In genomic region chr12:34811673-34812613, GRCm38 (mm10) we compare ENCODE assay signal across 23 mouse cellular contexts.
DNase-seq lines count a peak whose midpoint lies in the region; ATAC-seq and TF ChIP-seq lines count a peak whose summit lies in the region.
"Had no signal": no experiment of that assay in that cellular context is flagged by ENCODE, and none has a peak within 500 bp of the region (broad histone marks: within the 10 kb centered on the region; RNA-seq: fewer than 3 reads in every experiment).

No protein-coding gene starts in this region.

- H3K9ac ChIP-seq in midbrain, embryonic 11.5 days (ENCODE audit: low read length): no peak overlapping the region
- no peak overlapping the region for H3K9ac ChIP-seq in midbrain, embryonic 16.5 days (ENCODE audit: low read depth, low read length)
- H3K9ac ChIP-seq in stomach, postnatal 0 days (ENCODE audit: low read length): no peak overlapping the region
- H3K9ac ChIP-seq in lung, postnatal 0 days (replicated peaks; ENCODE audit: low read depth): no peak overlapping the region
- H3K9ac ChIP-seq: embryonic facial prominence, embryonic 15.5 days; heart, embryonic 12.5 days; hindbrain, embryonic 12.5 days; intestine, embryonic 15.5 days had no signal

- no peak for TF ChIP-seq EP300 in stomach, postnatal 0 days (optimal IDR thresholded peaks at IDR 0.05)
- no peak for TF ChIP-seq EP300 in lung, postnatal 0 days (IDR thresholded peaks at IDR 0.05)

- H3K36me3 ChIP-seq in midbrain, embryonic 11.5 days (ENCODE audit: control insufficient read depth, insufficient read depth, low read length): no peaks in the 10 kb centered on the region
- no peaks in the 10 kb centered on the region for H3K36me3 ChIP-seq in midbrain, embryonic 16.5 days (ENCODE audit: control insufficient read depth, insufficient read depth, low read length)
- H3K36me3 ChIP-seq in stomach, postnatal 0 days (ENCODE audit: control insufficient read depth, insufficient read depth, low read length): no peaks in the 10 kb centered on the region
- H3K36me3 ChIP-seq in lung, postnatal 0 days (ENCODE audit: insufficient read depth, low read length): no peaks in the 10 kb centered on the region
- H3K36me3 ChIP-seq: embryonic facial prominence, embryonic 15.5 days; forebrain, embryonic 10.5 days; heart, embryonic 12.5 days; hindbrain, embryonic 12.5 days; intestine, embryonic 15.5 days had no signal

- H3K27ac ChIP-seq in midbrain, embryonic 11.5 days (ENCODE audit: low read depth, low read length): no peak overlapping the region
- no peak overlapping the region for H3K27ac ChIP-seq in midbrain, embryonic 16.5 days (ENCODE audit: low read length)
- no peak overlapping the region for H3K27ac ChIP-seq in stomach, postnatal 0 days (replicated peaks)
- H3K27ac ChIP-seq in lung, postnatal 0 days (ENCODE audit: low read length): no peak overlapping the region
- H3K27ac ChIP-seq: embryonic facial prominence, embryonic 15.5 days; forebrain, embryonic 10.5 days; heart, adult 2 months; hindbrain, embryonic 12.5 days; hindbrain, postnatal 0 days; intestine, embryonic 15.5 days had no signal

- WGBS in midbrain, embryonic 11.5 days: 77% methylated on average over 10 of the region's 10 CpGs
- 64% methylated on average over 10 of the region's 10 CpGs for WGBS in midbrain, embryonic 16.5 days
- WGBS in stomach, postnatal 0 days: 39% methylated on average over 10 of the region's 10 CpGs
- 29% methylated on average over 10 of the region's 10 CpGs for WGBS in lung, postnatal 0 days

- no peaks in the 10 kb centered on the region for H3K4me1 ChIP-seq in midbrain, embryonic 11.5 days (ENCODE audit: control insufficient read depth, insufficient read depth, low read length)
- H3K4me1 ChIP-seq in midbrain, embryonic 16.5 days (ENCODE audit: control insufficient read depth, insufficient read depth, low read length): no peaks in the 10 kb centered on the region
- no peaks in the 10 kb centered on the region for H3K4me1 ChIP-seq in stomach, postnatal 0 days (replicated peaks; ENCODE audit: control insufficient read depth, insufficient read depth)
- H3K4me1 ChIP-seq in lung, postnatal 0 days (ENCODE audit: insufficient read depth, low read depth, low read length): no peaks in the 10 kb centered on the region
- H3K4me1 ChIP-seq: embryonic facial prominence, embryonic 15.5 days; forebrain, embryonic 10.5 days; heart, embryonic 12.5 days; hindbrain, embryonic 12.5 days; intestine, embryonic 15.5 days had no signal

- H3K4me2 ChIP-seq in midbrain, embryonic 11.5 days: no peak overlapping the region
- H3K4me2 ChIP-seq in midbrain, embryonic 16.5 days (ENCODE audit: low read length): no peak overlapping the region
- no peak overlapping the region for H3K4me2 ChIP-seq in stomach, postnatal 0 days (replicated peaks; ENCODE audit: low read depth)
- no peak overlapping the region for H3K4me2 ChIP-seq in lung, postnatal 0 days (replicated peaks; ENCODE audit: low read depth, low read length)
- H3K4me2 ChIP-seq: embryonic facial prominence, embryonic 15.5 days; heart, embryonic 12.5 days; hindbrain, embryonic 12.5 days; intestine, embryonic 15.5 days had no signal

- no peak for DNase-seq in frontal cortex, adult 2 months (ENCODE audit: extremely low spot score in 1 of 2, low spot score in 1 of 2)
- DNase-seq in midbrain, embryonic 11.5 days (ENCODE audit: low spot score, missing footprints): peak; percentile 51
- DNase-seq in telencephalon, adult 2 months (ENCODE audit: low read depth, low spot score): peak; percentile 33
- DNase-seq in stomach, postnatal 0 days (ENCODE audit: low spot score): no peak
- DNase-seq in lung, postnatal 0 days (ENCODE audit: low spot score): no peak
- DNase-seq: adrenal gland, postnatal 14 days; cerebellum, adult 18-20 months; cerebellum, adult 9-11 months; embryo, embryonic 11 days; gastrocnemius, postnatal 10 days; heart, adult 2 months; heart, postnatal 36 days had no signal

- ATAC-seq in frontal cortex, adult (ENCODE audit: low TSS enrichment): peak; percentile 97
- no peak for ATAC-seq in midbrain, embryonic 11.5 days (ENCODE audit: low FRiP score)
- ATAC-seq in midbrain, embryonic 16.5 days: no peak
- peak; percentile 53 for ATAC-seq in granulocyte monocyte progenitor cell, adult 5-6 weeks (replicated peaks; ENCODE audit: poor library complexity, severe bottlenecking)
- no peak for ATAC-seq in stomach, postnatal 0 days (ENCODE audit: low FRiP score, low TSS enrichment)
- ATAC-seq in lung, postnatal 0 days: no peak
- ATAC-seq: forebrain, embryonic 14.5 days; hindbrain, postnatal 0 days; intestine, embryonic 15.5 days had no signal

- H3K9me3 ChIP-seq in midbrain, embryonic 11.5 days (ENCODE audit: control insufficient read depth, low read length): no peaks in the 10 kb centered on the region
- H3K9me3 ChIP-seq in midbrain, embryonic 16.5 days (replicated peaks; ENCODE audit: control insufficient read depth, low read length, poor library complexity, severe bottlenecking): no peaks in the 10 kb centered on the region
- H3K9me3 ChIP-seq in stomach, postnatal 0 days (ENCODE audit: control insufficient read depth, low read length): no peaks in the 10 kb centered on the region
- no peaks in the 10 kb centered on the region for H3K9me3 ChIP-seq in lung, postnatal 0 days (ENCODE audit: low read length)
- H3K9me3 ChIP-seq: embryonic facial prominence, embryonic 15.5 days; forebrain, embryonic 10.5 days; heart, embryonic 12.5 days; hindbrain, embryonic 12.5 days; intestine, embryonic 15.5 days had no signal

- no peak overlapping the region for H3K4me3 ChIP-seq in midbrain, embryonic 11.5 days (ENCODE audit: low read depth, low read length)
- no peak overlapping the region for H3K4me3 ChIP-seq in midbrain, embryonic 16.5 days (ENCODE audit: low read depth, low read length)
- H3K4me3 ChIP-seq in stomach, postnatal 0 days (ENCODE audit: low read depth, low read length): no peak overlapping the region
- H3K4me3 ChIP-seq in lung, postnatal 0 days (ENCODE audit: low read depth, low read length): no peak overlapping the region
- H3K4me3 ChIP-seq: embryonic facial prominence, embryonic 15.5 days; erythroblast, embryonic 14.5 days; forebrain, embryonic 10.5 days; heart, adult 2 months; heart, embryonic 12.5 days; hindbrain, embryonic 12.5 days; intestine, embryonic 15.5 days had no signal

- H3K27me3 ChIP-seq in midbrain, embryonic 11.5 days (ENCODE audit: control insufficient read depth, insufficient read depth, low read length): no peaks in the 10 kb centered on the region
- no peaks in the 10 kb centered on the region for H3K27me3 ChIP-seq in midbrain, embryonic 16.5 days (ENCODE audit: control insufficient read depth, insufficient read depth, low read depth, low read length)
- H3K27me3 ChIP-seq in stomach, postnatal 0 days (ENCODE audit: control insufficient read depth, insufficient read depth, low read length): no peaks in the 10 kb centered on the region
- H3K27me3 ChIP-seq in lung, postnatal 0 days (replicated peaks; ENCODE audit: insufficient read depth, low read length): no peaks in the 10 kb centered on the region
- H3K27me3 ChIP-seq: embryonic facial prominence, embryonic 15.5 days; heart, embryonic 12.5 days; hindbrain, embryonic 12.5 days; intestine, embryonic 15.5 days had no signal

- no peak for TF ChIP-seq CTCF in stomach, postnatal 0 days (IDR thresholded peaks at IDR 0.05; ENCODE audit: low read depth)
- TF ChIP-seq CTCF in lung, postnatal 0 days (IDR thresholded peaks at IDR 0.05): no peak

Comparison
In these comparisons a context has a peak if more than half of its experiments do, and no peak if none do; other contexts are left out.
1. ATAC-seq: peak in frontal cortex, adult (single experiment) and granulocyte monocyte progenitor cell, adult 5-6 weeks (single experiment); none in midbrain, embryonic 11.5 days (single experiment), midbrain, embryonic 16.5 days (single experiment), stomach, postnatal 0 days (single experiment) and lung, postnatal 0 days (single experiment).
2. DNase-seq: peak in midbrain, embryonic 11.5 days (single experiment) and telencephalon, adult 2 months (single experiment); none in frontal cortex, adult 2 months (0 of 2), stomach, postnatal 0 days (single experiment) and lung, postnatal 0 days (single experiment).